Mouse (Mus musculus): ENCODE data around the gene Tert. TPM values are rescaled to one million over a fixed set of nuclear protein-coding genes. Genes with fewer than 3 reads are reported as not detected.

Tert gene
- 2.1 TPM for polyA plus RNA-seq (2014; fragmentation: Illumina TruSeq; extraction: RNeasy Lipid Tissue Mini Kit (QIAGEN cat#74804); ENCODE audit: low read depth, low replicate concordance)

GRCm38 (mm10) chr13:73626745-73627549 is at the start of gene Tert:
TSS of gene Tert (plus strand) at chr13:73626911.

DNA sequence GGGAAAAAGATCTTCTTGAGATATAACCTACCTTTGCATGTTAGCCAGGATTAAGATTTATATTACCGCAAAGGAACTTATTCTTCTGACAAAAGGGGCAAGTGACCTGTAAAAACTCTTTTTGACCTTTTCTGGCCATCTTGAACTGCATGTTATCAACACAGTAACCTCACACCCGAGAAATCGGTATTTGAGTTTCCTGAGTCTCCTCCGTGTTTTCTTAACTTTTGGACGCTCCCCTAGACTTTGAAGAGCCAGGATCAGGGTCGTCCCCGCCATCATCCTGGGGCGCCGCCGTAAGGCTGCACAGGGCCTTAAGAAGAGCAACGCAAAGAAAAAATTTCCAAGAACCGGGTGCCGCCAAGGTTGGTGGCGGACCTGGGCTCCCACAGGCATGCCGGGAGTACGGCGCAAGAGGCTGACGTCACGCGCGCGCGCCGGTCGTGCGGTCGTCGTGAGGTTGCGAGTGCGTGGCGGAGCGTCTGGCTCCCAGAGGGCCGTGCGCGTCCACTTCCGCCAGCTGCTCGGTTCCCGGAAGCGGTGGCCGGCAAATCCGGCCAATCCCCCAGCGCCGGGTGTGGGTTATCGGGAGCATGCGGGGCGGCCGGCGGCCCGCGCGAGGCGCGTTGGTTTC is 23.1 kb upstream of the Tert start, which contains the start of gene Clptm1l:
Gene Clptm1l, plus strand, starts transcription at position 485 of the 634 bp plus-strand sequence.

GRCm38 (mm10) chr13:73677853-73678252 is 51.1 kb downstream of the Tert start, which contains the start of gene Slc6a18:
TSS of gene Slc6a18 (minus strand) at chr13:73678023.

Other genes starting within 250 kb of the Tert start
- gene Lpcat1, start 159.7 kb upstream of the Tert start, polyA plus RNA-seq (2014; fragmentation: Illumina TruSeq; extraction: RNeasy Lipid Tissue Mini Kit (QIAGEN cat#74804); ENCODE audit: low read depth, low replicate concordance): 0.95 TPM
- not detected for gene Slc6a3, start 90.2 kb upstream of the Tert start, polyA plus RNA-seq (2014; fragmentation: Illumina TruSeq; extraction: RNeasy Lipid Tissue Mini Kit (QIAGEN cat#74804); ENCODE audit: low read depth, low replicate concordance)
- gene Clptm1l, start 22.9 kb upstream of the Tert start, polyA plus RNA-seq (2014; fragmentation: Illumina TruSeq; extraction: RNeasy Lipid Tissue Mini Kit (QIAGEN cat#74804); ENCODE audit: low read depth, low replicate concordance): 58.1 TPM
- not detected for gene Slc6a18, start 51.1 kb downstream of the Tert start, polyA plus RNA-seq (2014; fragmentation: Illumina TruSeq; extraction: RNeasy Lipid Tissue Mini Kit (QIAGEN cat#74804); ENCODE audit: low read depth, low replicate concordance)
- 0.21 TPM for gene Slc6a19, start 78.0 kb downstream of the Tert start, polyA plus RNA-seq (2014; fragmentation: Illumina TruSeq; extraction: RNeasy Lipid Tissue Mini Kit (QIAGEN cat#74804); ENCODE audit: low read depth, low replicate concordance)
- gene Slc12a7, start 106.2 kb downstream of the Tert start, polyA plus RNA-seq (2014; fragmentation: Illumina TruSeq; extraction: RNeasy Lipid Tissue Mini Kit (QIAGEN cat#74804); ENCODE audit: low read depth, low replicate concordance): 10.2 TPM
- not detected for gene Nkd2, start 220.7 kb downstream of the Tert start, polyA plus RNA-seq (2014; fragmentation: Illumina TruSeq; extraction: RNeasy Lipid Tissue Mini Kit (QIAGEN cat#74804); ENCODE audit: low read depth, low replicate concordance)